Mouse (Mus musculus): ENCODE data around the gene Cds1.

Cds1 gene

DNA sequence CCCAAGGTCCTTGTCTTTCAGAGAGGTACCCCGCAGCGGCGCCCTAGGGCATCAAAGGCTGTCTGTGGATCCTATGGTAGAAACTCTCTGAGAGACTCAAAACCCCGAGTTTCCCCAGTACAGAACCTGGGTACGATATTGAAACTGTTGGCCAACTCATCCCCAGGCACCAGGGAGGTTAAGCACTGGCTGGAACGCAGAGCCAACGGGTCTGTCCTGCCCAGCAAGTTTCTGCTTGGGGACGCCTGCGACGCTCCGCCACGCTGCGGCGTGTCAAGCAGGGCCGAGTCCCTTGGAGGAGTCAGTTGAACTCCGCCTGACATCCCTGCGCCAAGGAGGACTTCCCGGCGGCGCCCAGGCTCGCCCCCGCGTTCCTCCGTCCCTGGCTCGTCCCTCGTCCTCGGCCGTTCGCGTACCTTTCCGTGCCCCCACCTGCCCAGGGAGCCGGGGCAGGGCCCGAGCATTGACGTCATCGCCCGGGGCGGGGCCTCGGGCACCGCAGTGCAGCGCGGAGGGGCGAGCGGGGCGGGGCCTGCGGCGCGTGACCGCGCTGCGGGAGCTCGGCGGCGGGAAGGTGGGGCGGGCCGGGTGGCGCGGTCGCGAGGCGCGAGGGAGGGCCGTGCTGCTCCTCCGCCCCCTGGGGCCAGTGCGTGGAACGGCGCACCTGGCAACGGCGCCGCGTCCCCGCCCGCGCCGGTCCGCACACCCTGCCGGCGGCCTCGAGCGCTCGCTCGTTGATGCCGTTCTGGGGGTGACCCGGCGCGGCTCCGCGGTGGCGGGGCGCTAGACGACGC lies at the start of gene Cds1:
Gene Cds1, plus strand, starts transcription at position 577 of the 794 bp plus-strand sequence.
- DNase-seq: peak; percentile 91

DNA sequence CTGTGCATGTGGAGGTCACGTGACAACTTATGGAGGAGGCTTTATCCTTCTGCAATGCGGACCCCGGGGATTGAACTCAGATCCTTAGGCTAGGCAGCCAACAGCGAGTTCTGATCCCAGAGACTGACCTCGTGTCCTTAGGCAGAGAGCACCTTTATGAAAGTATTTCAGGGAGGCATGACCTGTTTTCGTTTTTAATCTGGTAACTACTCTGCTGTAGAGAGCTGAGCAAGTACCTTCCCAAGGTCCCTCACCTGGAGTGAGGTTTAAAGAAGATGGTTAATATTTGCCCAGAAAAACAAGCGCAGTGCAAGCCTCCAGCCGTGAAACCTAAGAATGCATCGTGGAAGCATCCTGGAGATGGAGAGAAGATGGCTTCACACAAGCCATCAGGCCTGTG lies 40.7 kb upstream of the Cds1 start:
- no peak for DNase-seq

DNA sequence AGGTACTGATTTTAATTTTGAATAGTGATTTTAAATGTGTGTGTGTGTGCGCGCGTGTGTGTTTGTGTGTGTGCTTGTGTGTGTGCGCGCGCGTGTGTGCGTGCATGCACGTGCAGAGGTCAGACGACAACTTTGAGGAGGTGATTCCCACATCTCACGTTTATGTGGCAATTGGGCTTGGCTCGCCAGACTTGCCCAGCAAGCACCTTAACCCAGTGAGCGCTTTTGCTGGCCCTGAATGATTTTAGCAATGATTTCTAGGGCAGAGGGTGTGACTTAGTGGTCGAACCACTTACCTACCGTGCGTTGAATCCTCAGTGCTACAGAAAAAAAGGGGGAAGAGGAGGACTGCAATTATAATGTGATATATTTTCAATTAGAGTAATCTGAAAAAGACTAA lies 40.2 kb upstream of the Cds1 start:
- no peak for DNase-seq

DNA sequence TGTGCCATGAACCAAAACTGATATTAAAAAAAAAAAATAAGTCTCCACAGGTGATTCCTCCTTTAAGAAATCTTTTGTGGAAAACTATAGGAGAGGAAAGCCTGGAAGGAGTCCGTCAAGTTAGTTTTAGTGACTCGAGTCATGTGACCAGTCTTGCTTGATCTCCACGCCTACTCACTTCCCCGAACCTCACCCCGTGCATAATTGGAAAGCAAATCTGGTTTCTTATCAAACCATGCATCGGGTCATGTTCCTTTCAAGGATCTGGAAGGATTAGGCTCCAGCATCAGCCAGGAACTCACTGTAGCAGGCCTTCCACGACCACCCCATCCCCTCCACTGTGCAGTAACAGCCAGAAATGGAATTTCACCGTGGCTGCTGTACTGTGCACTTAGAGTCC lies 39.2 kb upstream of the Cds1 start:
- no peak for DNase-seq

DNA sequence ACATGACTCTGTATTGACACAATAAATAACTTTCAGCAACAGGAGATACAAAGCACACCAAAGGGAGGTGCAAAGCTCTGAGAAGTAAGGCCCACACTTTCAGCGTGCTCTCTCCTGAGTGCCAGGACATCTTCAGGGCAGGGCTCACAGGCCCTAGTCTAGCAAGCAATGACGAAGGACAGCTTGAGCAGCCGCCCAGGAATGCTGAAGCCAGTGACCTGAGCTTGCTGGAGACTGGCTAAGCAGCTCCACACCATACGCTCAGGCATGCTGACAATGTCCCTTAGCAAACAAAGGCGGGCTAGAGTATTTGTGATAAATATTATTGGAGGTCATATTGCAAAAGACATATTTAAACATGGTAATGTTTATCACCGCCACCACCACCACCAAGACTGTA lies 38.6 kb upstream of the Cds1 start:
- no peak for DNase-seq

DNA sequence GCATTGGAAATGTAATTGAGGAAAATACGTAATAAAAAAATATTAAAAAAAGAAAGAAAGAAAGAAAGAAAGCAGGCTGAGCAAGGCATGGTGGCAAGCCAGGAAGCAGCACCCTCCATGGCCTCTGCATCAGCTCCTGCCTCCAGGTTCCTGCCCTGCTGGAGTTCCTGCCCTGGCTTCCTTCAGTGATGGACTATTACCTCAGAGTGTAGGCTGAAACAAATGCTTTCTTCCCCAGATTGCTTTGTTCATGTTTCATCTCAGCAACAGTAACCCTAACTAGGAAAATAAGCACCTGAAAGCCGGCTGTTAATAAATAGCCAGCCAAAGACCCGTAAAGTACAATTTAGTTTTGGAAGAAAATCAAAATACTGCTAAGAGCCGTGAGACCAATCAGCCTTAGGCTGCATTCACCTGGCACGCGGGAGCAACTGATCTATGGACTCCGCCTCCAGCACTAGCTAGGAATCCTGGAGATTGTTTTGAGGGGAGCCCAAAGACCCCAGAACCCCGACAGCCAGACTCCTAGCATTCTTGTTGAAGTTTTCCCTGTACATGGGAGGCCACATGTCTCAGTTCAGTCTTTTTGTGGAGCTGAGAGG lies 36.5 kb upstream of the Cds1 start:
- DNase-seq: no peak

DNA sequence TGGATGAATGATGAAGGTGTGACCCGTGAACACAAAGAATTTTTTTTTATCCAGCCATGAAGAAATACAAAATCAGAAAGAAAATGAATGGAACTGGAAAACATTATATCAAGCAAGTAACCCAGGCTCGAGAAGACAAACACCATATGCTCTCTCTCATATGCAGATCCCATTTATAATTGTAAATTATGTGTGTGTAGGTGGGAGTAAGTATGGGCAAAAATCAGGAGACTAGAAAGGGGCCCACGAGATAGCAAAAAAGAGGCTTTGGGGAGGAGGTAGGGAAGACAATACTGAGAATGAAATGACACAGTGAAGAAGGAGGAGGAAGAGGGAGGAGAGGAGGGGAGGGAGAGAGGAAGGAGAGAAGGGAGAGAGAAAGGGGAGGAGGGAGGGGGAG lies 27.6 kb upstream of the Cds1 start:
- DNase-seq: no peak

DNA sequence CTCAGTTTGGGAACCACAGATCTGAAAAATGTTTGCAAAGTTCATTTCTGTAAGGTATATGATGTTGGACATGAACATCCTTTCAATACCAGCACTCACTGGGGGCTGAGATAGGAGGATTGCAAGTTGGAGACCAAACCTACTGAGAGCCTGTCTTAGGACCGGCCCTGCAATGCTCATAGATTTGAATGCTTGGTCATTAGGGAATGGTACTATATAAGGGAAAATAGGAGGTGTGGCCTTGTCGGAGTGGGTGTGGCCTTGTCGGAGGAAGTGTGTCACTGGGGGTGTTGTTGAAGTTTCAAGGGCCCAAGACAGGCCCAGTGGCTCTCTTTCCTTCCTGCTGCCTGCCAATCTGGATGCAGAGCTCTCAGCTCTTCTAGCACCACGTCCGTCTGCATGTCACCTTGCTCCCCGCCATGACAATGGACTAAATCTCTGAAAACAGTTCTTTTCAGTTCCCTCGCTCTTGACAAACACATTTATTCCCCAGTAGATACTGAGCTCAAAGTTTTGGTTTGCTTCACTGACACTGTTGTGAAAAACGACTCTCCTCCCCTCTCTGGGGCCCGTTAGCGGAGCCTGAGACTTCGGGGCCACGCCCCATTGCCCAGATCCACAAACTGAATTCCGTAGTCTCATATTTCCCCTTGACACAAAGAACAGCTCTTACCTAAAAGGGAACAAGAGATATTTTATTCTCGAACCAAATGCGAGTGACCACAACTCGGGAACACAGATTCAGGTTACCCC lies 24.3 kb upstream of the Cds1 start:
- DNase-seq: no peak

DNA sequence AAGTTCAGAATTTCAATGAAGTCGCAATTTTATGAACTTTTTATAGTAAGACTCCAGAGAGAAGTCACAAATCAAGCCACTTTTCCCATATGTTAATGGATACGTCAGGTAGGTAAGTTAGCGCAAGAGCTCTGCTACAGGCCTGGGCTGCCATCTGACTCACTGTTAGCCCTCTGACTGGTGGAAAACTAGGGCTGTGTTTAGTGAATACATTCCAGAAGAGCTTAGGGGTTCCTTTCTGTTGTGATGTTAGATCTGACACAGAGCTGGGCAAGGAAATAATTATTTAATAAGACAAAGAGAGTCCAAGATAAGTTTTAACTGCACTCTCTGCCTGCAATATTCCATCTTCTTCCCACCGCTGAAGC lies 23.7 kb upstream of the Cds1 start:
- no peak for DNase-seq

DNA sequence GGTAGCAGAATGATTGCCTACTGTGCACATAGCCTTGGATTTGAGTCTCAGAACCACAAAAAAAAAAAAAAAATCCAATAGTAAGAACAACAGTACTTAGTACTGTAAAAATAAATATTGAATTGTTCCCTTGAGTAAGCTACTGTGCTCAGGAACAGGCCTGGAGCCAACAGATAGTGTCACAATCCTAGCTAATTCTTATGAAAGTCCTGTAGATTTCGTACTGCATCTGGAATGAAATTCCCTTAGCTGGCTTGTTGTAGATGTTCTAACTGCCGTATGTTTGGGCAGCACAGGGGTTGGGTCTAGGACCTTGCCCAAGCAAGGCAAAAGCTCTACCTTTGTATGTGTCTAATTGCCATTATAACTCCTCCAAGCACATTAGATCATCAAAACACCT lies 22.9 kb upstream of the Cds1 start:
- no peak for DNase-seq

DNA sequence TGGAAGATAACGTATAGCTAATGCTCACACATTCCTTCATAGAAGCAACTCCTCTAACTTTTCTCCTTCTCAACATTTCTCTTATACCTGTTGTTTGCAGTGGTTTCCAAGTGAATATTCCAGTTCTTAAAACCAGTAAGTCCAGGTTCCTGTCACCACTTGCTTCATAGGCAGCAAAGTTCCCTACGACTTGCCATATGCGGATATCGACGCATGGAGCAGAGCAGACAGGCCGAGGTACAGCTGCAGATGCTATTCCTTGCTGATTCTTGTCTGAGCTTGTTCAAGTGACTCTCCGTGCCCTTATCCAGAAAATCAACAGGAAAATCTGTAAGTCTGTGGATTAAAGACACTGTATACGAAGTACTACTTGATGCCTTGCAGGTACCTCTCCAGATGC lies 22.5 kb upstream of the Cds1 start:
- no peak for DNase-seq

DNA sequence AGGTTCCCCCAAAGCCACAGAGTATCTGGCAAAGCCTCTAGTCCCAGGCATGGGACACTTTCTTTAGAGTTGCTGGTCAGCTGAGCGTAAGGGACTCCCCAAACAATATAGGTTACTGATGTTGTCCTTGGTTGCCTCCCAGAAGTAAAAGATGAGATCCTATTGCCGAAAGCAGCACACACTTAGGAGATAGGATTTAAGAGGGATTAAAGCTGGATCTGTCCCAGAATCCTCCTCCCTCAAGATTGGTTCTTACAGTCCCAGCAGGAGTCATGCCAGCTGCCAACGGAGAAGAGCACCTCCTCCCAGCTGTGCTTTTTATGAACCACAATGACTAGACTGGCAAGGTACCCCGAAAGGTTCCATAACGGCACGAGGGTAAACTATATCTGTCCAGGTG lies 20.0 kb upstream of the Cds1 start:
- no peak for DNase-seq

DNA sequence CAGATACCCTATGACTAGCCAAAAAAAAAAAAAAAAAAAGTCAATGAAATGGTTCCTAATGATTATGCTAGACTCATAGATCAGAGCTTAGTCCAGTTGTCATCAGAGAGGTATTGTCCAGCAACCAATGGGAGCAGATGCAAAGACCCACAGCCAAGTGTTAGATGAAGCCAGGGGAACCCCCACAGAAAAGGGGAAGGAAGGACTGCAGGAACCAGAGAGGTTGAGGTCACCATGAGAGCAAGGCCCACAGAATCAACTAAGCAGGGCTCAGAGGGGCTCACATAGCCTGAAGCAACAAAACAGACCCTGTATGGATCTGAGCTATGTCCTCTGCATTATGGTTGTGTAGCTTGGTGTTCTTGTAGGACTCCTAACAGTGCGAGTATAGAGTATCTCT lies 11.2 kb upstream of the Cds1 start:
- no peak for DNase-seq

DNA sequence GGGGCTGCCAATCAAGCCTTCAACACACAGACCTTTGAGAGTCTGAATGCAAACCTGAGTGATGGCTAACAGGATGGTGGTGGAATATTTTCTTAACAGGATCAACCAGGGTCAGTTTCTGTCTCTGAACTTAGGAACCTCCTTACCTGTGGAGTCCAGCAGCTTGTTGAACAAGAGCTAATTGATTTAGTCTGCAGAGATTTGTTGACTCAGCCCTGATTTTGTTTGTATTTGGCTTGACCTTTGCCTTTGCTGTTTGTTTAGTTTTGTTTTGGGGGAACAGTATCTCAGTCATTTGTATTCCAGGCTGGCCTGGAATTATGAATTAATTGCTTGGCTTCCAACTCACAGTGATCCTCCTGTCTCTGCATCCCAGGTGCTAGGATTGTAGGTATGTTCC lies 7.3 kb upstream of the Cds1 start:
- no peak for DNase-seq

DNA sequence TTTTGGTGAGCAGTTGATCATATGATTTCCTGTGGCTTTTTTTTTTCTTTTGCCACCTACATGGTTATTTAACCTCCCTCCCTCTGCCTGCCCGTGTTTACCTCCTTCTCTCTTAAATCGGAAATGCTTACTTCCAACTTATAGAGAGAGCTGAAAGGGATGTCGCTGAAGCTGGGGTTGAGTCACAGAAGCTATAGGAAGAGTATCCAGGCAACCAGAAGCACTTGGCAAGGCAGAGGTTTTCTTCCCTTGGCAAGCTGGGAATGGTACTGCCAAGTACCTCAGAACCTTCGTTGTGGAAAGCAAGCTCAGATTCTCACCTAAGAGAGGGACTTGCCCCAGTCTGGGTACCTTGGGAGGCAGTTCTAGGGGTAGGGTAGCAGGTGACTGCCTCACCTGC lies 3.2 kb upstream of the Cds1 start:
- DNase-seq: no peak

DNA sequence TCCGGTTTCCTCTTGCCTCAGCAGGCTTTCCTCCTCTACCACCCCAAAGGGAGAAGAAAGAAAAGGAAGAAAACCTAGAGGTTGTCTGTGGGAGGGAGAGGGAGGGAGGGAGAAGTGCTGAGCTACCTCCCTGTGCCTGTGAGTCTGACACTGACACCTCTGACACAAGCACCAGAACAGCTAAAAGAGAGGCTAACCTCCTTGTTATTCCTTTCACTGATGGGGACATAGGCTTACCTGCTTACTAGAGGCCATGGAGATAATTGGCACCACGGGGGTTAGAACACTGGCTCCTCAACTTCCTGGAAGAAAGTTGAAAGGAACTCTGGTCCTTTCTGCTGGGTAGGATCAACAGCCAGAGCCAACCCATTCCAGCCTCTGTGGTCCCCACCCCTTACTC lies 1.4 kb upstream of the Cds1 start:
- no peak for DNase-seq

DNA sequence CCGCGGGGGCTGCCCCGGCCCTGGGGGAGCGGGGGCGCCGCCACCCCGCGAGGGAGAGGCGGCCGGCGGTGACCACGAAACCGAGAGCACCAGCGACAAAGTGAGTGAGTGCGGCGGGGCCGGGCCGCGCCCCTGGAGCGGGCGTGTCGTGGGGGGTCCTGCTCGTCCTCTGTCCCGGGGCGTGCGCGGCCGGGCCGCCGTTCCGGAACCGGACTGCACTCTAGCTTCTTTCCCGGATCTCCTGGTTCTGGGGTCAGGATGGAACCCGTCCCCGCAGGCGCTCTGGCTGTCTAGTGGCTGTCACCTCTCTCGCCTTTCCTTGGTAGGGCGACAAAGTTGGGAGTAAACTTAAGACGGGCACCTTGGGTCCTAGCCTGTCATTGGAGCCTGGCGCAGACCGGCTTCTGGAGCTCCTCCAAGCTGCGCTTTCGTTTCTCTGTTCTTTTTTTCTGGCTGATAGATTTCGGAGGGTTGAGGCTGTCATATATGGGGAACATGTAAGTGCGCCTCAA lies 516 bp downstream of the Cds1 start:
- no peak for DNase-seq

DNA sequence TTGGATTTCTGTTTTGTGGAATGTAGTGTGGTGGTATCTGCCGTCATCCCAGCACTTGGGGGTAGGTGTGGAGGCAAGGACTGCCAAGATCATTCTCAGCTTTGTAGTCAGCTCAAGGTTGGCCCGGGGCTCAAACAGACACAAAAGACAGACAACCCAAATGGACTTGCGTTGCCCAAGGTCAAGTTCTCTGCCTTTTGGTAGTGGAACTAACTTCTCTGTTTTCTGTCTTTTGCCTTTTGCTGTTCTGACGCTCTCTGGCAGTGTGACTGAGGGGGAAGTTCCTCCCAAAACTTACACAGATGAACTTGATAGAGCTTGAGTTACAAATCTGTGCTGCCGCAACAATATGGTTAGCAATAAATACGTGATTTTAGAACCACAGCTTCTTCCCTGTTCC lies 1.3 kb downstream of the Cds1 start:
- DNase-seq: no peak

DNA sequence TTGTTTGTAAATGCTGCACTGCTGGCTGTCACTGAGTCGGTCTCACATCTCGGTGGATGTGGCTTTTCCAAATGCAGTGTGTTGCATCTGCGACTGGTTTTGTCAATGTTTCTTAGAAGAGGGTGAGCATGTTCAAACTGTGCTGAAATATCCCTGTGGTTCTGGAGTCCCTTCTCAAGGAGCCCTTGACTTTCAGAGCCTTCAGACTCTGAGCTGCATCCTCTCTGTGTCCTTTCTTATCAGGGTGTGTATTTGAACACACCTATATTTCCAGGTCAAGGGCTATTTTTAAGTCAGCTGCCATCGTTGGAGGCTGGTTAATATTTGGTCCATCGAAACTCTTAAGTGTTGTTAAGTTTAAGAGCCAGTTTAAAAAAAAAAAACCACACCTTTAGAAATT lies 2.2 kb downstream of the Cds1 start:
- no peak for DNase-seq

DNA sequence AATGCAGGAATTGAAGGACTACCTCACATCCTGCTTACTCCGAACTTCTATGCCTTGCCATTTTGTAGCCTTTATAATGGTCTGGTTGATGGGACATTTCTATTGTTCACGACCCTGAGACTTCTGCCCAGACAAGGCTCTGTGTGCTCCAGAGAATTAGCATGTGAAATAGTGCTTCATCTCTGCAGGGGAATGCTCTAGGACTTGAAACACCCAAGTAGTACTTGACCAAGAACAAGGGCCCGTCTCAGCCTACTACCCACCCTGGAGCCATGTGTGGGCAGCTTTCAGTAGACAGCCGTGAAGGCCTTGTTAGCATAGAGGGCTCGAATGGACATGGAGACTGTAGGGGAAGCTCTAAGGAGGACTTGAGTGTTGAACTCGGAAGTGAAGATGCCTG lies 2.6 kb downstream of the Cds1 start:
- DNase-seq: no peak

DNA sequence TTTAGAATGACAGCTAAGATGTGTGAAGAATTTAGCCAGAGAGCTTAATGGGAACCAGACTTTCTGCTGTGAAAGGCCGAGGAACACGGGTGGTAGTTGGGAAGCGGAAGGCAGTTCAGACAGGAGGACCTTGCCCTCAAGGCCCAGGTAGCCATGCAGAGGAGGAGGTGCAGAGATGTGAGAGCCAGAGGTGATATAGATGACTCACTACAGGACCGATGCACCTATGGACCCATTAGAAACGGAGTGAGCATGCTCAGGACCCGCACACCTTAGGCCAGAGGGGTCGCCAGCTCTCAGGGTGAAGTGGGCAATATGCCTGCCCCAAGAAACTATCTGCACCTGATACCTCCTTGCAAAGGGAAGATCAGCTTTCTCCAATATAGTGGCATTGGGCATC lies 3.6 kb downstream of the Cds1 start:
- DNase-seq: no peak

DNA sequence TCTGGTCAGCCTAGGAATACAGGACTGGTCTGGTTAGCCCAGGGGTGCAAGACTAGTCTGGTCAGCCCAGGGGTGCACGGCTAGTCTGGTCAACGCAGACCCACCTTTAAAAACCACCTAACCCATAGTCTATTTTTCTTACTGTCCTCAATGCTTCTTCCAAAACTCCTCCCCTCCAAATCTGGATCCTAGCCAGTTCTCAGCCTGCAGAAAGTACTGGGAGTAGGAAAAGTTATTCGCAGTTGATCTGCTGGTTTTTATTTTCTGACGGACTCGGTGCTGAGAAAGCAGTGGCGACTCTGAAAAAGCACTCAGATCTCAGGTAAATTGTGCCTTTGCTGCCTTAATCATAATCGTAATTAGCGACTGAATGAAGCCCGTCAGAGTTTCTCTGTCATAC lies 7.7 kb downstream of the Cds1 start:
- no peak for DNase-seq

DNA sequence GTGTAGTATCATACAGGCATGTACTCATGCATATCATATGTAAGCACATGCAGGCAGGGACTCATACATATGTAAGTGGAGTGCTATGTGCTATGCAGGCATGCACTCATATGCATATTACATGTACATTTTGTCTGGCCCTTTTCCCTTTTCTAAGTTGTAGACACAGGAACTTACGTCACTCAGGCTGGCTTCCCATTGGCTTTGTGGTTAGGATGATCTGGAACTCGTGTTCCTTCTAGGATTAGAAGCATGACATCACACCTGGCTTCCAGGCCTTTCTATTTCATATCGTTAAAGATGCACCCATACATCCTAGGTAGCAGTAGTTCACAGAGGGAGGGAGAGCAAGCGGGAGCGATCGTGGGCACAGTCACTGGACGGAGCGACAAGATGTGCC lies 10.3 kb downstream of the Cds1 start:
- no peak for DNase-seq

DNA sequence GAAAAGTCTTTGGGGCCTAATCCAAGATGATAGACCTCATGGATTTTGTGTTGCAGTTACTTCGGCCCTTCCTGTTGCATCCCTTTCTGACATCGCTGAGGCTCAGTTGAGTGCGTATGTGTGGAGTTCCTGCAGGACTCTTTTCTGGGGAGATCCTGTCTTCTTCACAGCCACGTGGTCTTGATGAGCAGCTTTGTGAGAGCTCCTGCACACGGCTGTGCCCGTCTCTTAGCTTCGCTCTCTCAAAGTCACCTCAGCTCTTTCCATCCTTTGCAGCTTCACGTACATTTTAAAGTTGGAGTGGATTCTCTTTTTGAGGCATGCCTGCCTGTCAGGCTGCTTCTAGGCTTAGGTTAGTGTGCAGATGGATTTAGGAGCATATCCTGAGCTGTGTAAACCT lies 11.6 kb downstream of the Cds1 start:
- DNase-seq: no peak
